Mouse (Mus musculus): Measurements from ENCODE around the gene Dazap1.

- TF ChIP-seq CTCF (IDR thresholded peaks at IDR 0.05; ENCODE audit: extremely low read depth, insufficient read depth, insufficient read length, insufficient replicate concordance) (no peak), POLR2A (IDR thresholded peaks at IDR 0.05; ENCODE audit: low read depth, low read length) (no peak)
These were observed 25.0 kb upstream of the Dazap1 start for GRCm38 (mm10) chr10:80236145-80236825.

Data from spleen, adult 2 months (tissue).